Mouse (Mus musculus) brain, embryonic 14.5 days (tissue): ENCODE results near the gene Pid1.

Source experiments
- CTCF ChIP-seq: fragments of 200-500 bp; IDR thresholded peaks from 2 replicates; pipeline ENCODE4 v1.5.1; 2012; ENCODE audit warnings: inconsistent platforms, mild to moderate bottlenecking, moderate library complexity, borderline replicate concordance; ENCODE audit not compliant: insufficient read depth, insufficient read length; ENCODE audit errors: extremely low read depth
- POLR2A ChIP-seq: fragments of 200-500 bp; IDR thresholded peaks from 2 replicates; pipeline ENCODE4 v1.6.1; 2012; ENCODE audit warnings: mild to moderate bottlenecking, inconsistent platforms, borderline replicate concordance; ENCODE audit not compliant: poor library complexity, insufficient read depth, insufficient read length, severe bottlenecking; ENCODE audit errors: extremely low read depth

DNA sequence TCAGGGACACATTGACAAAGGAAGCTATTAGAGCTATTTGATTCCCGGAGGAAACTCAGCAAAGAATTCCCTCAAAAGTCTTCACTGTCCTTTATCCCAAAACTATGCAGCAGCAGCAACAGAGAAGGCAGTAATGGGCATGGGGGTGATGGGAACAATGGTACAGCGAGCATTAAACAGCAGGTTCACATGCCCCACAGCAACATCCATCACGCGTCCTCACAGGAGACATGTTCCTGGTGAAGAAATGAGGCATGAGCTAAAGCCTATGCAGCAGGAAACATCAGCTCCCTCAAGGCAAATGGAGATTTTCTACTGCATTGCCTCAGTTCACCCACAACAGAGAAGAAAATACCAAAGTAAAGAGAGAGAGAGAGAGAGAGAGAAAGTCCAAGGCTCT, 231.5 kb downstream of the Pid1 start:
- TF ChIP-seq POLR2A = no peak
- TF ChIP-seq CTCF = no peak
